Mouse (Mus musculus) left cerebral cortex, postnatal 25 days (tissue): ENCODE results near the gene Ano5. TPM values are rescaled to one million over a fixed set of nuclear protein-coding genes. Genes with fewer than 3 reads are reported as not detected.
A peak's percentile ranks its signal among the peaks of the same experiment; 100 is the strongest.

Experiments used
- DNase-seq, 2 experiments: peaks; one replicate each; pipeline ENCODE4 v3.0.0; 2022; ENCODE audit warnings: low spot score in 2 of 2, mixed read lengths in 1 of 2
- intact Hi-C: fragments of 180-260 bp; cut with DNase I; formaldehyde crosslinking; loops from one replicate; pipeline ENCODE4 v1.15.1; 2025
- total RNA-seq, 2 experiments: library from RNA; stranded (reverse); gene quantifications; 2 replicates each; pipeline ENCODE4 v1.2.3; 2021

Gene Ano5
- under 1 TPM; 0.48 to 0.53 TPM for total RNA-seq

DNA sequence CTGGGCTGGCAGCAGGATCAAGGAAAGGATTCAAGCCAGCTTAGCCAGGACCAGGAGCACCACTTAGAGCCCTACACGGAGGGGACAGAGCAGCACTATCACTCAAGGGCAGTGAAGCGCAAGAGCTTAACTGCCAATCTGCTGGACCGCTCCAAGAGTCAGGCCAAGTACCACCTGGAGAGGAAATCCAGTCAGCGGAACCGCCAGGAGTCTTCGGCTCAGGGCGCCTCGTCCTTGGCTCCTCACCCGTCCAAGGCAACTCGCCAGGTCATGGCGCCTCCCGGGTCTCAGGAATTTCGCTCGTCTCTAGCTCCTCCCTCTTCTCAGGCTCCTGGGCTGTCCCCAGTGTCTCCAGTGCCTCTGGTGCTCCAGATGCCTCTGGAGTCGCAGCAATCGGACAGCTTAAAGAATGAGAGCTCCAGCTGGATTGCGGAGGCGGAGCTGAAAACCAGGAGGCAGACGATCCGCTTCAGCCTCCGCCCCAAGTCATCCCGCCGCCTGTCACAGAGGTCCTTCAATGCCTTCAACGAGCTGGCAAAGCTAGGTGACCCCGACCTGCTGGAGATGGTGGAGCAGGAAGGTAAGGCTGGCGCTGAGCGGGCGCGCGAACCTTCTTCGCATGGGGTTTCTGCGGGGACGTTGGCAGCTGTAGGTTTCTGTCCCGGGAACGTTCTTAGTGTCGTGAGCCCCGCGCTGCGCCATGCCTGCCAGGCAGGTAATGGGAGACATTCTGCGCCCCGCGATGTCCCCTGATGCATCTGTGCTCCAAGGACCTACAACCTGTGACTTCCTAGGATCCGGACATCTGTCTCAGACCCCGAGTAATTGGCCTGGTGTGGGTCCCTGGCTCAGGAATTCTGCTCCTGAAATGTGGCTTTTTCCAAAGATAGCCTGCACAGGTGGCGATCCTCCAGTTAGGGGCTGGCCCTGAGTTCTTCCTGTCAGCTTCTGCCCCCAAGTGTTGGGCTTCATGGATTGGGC, at the start of gene Ano5:
Ano5 (plus strand) TSS at position 359 of the 981 bp plus-strand sequence.
- DNase-seq, result peak; percentile 9 to 45
- intact Hi-C loops, result loop anchor here (5.0 kb wide), 1 partner anchor 86 kb away; no protein-coding TSS in a partner anchor

DNA sequence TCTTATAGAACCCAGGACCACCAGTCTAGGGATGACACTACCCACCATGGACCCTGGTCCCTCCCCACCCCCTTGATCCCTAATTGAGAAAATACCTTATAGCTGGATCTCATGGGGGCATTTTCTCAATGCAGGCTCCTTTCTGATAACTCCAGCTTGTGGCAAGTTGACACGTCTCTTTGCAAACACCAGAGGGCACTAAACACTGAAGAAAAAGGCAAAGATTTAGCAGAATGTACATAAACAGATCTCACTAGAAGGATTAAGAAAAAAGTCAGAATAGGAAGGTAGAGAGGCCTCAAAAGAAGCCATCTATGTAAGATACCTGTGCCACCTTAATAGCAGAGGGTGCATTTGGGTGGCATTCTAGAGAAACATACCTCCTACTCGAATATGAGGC, 11.4 kb upstream of the Ano5 start:
- intact Hi-C loops, result loop anchor here (2.0 kb wide), 1 partner anchor 473 kb away; no protein-coding TSS in a partner anchor
- DNase-seq, result peak in 1 of 2 experiments; percentile 28

DNA sequence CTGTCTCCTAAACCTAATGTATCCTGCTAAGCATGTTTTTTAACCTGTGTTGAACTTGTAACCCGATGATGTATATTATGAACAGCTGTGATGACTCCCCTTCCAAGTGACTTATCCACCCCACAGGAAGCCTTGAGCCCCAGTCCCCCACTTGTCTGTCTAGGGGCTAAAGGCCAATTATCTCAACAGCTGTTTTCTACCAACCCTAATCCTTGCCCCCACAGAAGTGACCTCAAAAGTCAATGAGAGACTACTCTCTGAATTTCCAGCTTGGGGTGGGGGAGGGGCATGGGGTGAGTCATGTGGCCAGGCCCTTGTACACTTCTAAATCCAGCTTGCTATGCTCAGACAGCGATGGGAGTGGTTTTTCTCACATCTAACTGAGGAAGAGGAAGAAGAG, 6.9 kb upstream of the Ano5 start:
- no peak for DNase-seq
- intact Hi-C loops, result loop anchor here (5.0 kb wide), 1 partner anchor 313 kb away; no protein-coding TSS in a partner anchor

DNA sequence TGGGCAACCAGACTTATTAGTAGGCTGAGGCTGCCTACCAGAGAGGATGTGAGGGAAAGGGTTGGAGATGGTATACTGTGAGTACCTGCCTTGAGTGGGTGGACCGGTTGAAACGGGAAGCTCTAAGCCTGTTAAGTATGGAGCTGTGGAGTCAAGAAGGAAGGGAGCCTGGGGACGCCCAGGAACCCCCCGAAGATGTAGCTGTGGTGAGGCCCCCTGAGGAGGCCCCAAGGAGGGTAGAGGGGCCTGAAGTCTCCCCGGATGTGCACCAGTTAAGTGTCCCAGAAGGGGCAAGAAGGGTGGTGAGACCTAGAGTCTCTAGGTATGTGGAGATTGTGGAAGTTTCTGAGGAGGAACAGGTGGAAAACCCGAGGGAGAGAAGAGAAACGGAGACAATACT, 682 bp upstream of the Ano5 start:
- intact Hi-C loops, result loop anchor here (5.0 kb wide), 1 partner anchor 87 kb away; no protein-coding TSS in a partner anchor
- no peak for DNase-seq

DNA sequence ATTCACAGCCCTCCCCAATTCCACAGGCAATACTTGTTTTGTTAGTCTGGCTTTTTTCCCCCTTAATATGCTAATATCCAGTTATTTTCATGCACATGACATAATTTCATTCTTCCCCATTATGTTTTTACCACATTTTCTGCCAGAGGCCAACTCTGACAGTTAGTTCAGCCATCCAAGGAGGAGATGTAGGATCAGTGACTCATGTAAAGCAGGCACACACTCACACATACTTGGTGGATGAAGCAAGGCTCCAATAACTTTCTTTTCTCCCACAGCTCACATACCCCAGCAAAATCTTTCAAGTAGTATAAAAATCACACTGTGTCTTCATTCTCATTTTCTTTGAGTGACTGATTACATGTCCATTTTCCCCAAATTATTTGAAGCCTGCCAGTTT, 28.5 kb downstream of the Ano5 start:
- DNase-seq, result no peak
- intact Hi-C loops, result no loop called here

DNA sequence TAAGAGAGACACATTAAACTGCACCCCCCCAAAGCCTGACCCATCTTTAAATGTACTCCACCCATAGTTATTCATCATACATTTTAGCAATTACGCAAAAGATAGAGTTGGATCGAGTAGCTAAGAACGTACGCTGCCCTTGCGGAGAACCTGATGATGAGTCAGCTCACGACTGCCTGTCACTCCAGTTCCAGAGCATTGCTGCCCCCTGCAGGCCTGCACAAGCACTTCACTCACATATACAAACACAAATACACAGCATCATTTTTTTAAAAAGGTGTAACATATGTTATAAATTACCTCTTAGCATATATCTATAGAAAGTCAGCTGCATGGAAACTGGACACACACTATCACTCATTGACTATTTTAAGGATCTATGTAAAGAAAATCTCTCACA, 29.9 kb downstream of the Ano5 start:
- intact Hi-C loops, result no loop called here
- DNase-seq, result no peak

DNA sequence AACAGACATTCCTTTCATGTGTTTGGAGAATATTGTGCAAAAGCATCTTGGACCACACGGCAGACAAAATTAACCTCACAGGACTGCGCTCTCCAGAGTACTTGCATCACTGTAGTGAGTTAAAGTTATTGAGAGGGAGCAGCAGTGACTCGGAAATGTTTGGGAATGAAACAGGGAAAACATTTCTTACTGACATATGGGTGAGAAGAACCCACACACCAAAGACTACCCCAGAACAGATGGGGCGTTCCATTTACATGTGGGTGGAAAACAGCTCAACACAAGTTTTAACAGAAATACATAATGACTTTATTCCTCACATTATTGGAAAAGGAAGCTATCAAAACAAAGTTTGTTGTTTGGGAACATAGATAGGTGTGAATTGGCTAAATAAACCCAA, 89.2 kb downstream of the Ano5 start:
- DNase-seq, result peak; percentile 16 to 55

DNA sequence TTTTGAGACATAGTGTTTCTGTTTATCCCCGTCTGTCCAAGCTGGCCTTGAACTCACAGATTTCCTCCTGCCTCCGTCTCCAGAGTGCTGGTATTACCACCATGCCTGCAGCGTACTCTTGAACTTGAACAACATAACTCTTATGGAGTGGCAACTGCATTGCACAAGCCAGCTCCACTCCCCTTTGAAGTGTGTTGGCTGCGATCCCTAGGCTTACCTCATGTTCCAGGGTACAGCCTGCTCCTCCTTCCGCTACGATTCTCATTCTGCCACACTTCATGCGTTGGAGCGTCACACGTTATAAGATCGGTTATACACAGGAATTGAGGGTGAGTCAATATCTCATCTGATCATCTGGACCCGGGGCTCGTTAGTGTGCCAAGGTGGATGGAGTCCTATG, 92.9 kb downstream of the Ano5 start:
- DNase-seq, result no peak
- intact Hi-C loops, result no loop called here

More for the DNA sequence above, 89.2 kb downstream of the Ano5 start:
- intact Hi-C loops, result no loop called here

DNA sequence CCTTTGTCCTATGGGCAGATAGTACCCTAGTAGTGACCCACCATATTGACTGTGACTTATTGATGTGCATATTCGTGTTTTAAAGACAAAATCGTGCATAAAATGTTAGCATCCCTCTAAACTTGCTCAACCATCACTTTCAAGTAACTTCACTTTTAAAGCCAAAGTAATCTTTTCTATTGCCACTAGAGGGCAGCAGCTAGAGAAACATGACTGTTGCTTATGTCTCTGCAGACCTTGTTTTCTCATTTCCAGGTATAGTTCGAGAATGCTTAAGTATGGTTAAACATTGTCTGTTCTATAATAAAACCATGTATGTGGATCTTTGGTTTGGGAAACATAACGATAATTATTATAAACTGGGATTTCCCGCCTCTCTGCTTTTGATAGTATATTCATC, 103.6 kb downstream of the Ano5 start:
- DNase-seq, result no peak
- intact Hi-C loops, result no loop called here

DNA sequence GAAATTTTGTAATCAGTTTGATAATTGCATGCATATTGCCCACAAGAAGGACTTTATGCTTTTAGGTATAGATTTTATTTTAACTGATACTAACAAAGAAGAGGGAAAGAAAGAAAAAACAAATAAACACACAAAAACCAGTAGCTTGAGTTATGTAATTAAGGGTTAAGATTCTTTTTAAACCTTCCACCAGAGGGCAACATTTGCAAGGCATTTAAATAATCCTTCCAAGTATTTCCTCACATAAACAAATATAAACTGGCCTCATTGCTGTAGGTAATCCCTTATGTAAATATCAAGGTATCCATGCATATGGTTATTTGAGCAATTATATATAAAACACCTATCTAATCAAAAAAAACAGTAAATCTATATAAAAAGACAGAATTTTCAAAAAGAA, 107.1 kb downstream of the Ano5 start:
- DNase-seq, result no peak
- intact Hi-C loops, result loop anchor here (1.0 to 2.0 kb wide), 2 partner anchors 198 to 355 kb away; no protein-coding TSS in a partner anchor

DNA sequence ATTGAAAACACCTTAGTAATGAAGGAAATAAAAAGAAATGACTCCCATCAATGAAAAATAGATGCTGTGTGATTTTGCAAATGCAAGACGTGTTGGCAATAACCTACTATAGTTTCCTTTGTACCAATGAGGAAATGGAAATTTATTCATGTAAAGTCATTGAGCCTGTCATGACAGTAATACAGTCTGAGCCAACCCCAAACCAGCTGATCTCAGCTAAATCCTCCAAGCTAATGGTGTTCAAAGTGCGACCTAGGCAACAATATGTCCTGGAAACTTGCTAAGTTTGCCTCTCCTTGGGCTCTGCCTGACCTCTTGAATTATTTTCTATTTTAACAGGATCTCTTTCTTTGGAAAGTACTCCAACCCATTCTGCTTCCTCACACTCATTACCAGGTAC, 107.6 kb downstream of the Ano5 start:
- intact Hi-C loops, result loop anchor here (1.0 to 2.0 kb wide), 2 partner anchors 198 to 354 kb away; no protein-coding TSS in a partner anchor
- no peak for DNase-seq

DNA sequence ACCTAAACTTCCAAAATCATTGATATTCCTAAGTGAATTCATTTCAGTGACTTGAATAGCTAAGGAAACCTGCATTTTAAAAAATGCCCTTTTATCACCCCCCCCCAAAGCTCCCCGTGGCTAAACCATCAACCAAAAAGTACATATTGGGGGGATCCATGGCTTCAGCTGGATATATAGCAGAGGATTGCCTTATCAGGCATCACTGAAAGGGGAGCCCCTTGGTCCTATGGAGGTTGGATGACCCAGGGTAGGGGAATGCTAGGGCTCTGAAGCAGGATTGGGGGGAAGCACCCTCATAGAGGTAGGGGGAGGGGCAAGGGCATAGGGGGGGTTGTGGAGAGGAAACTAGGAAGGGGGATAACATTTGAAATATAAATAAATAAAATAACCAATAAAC, 109.1 kb downstream of the Ano5 start:
- no peak for DNase-seq
- intact Hi-C loops, result loop anchor here (2.0 kb wide), 2 partner anchors 129 to 353 kb away; no protein-coding TSS in a partner anchor

DNA sequence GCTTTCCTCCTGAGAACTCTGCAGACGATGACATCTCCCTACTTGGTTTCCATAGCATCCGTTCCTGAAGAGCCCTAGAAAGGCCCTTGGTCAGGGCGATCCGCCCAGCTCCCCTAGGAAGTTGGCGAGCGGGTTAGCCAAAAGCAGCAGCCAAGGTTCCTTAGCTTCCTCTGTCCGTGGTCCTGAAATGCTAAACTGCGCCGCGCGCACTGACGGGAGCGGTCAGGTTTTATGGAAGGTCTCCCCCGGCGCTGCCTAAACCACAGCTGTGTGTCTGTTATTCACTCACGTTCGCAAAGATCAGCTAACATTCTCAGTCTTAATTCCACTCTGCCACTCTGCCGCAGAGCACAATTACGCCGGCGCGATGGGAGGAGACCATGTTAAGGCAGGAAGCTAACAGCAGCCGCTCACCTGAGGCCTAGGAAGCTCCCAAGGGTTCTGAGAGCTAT, 110.9 kb downstream of the Ano5 start, which contains the start of gene Slc17a6:
Slc17a6 (plus strand) TSS at position 313 of the 452 bp plus-strand sequence.
- peak; percentile 54 to 60 for DNase-seq
- intact Hi-C loops, result loop anchor here (2.0 kb wide), 1 partner anchor 127 kb away; no protein-coding TSS in a partner anchor

DNA sequence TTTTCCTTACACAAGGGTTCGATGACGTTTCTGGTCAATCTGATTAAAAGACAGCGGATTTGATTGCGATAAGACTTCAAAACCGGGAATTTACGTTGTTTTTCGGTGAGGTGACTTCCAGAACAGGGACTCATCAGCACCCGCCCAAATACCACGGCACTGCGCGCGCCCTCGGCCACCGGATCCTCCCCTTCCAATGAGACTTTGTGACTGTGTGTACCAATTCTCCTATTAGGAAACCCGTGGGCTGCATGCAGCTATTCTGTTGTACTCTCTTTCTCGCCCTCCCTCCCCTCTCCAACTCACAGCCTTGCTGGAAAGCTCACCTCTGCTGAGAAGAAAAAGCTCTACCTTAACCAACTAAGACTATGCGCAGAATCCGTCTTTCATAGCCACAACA, 111.4 kb downstream of the Ano5 start:
- intact Hi-C loops, result no loop called here
- DNase-seq, result no peak

DNA sequence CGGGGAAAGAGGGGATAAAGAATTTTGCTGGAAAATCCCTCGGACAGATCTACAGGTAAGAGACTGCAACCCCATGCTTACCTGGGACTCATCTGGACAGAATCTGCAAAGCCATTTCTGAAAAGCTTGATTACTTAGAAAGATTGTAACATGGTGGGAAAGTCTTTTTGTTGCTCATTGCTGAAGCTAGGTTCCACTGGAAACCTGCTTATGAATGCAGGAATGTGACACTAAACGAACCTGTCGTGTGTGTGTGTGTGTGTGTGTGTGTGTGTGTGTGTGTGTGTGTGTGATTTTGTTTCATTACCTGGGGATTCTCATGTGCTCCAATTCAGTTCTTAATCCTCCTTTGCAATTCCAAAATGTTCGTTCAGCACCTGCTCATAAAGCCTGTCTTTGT, 111.8 kb downstream of the Ano5 start:
- intact Hi-C loops, result no loop called here
- DNase-seq, result no peak

DNA sequence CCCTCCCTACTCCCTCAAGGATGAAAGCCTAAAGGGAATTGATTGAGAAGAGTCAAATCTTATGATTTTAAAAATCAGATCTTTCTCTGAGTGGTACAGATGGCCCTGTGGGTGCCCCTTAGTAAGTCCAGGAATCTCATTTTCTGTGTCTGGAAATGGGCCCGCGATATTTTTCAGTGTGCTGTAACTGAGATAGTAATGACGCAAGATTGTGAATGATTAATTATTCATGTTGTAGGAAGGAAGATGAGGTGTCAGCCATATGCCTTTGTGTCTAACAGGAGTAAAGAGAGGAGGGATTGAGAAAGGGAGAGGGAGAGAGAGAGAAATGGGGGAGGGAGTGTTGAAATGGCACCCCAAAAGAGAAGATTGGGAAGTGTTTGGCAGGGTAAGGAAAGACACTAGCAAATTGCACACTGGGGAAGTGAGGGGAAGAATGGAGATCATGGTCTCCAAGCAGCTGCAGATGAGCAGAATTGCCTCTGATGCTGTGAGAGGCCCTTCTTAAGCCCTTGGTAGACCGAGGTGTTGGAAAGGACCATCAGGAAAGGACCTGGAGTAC, 113.6 kb downstream of the Ano5 start:
- intact Hi-C loops, result no loop called here
- DNase-seq, result no peak

DNA sequence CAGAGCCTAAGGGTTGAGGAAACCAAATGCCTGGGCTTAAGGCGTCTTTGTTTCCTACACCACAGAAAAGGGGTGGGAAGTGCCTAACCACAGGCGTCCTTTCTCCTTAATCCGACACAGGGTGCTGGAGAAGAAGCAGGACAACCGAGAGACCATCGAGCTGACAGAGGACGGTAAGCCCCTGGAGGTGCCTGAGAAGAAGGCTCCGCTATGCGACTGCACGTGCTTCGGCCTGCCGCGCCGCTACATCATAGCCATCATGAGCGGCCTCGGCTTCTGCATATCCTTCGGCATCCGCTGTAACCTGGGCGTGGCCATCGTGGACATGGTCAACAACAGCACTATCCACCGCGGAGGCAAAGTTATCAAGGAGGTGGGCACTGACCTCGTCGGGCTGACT, 114.3 kb downstream of the Ano5 start:
- DNase-seq, result peak in 1 of 2 experiments; percentile 10
- intact Hi-C loops, result loop anchor here (5.0 kb wide), 1 partner anchor 1713 kb away; the partner anchor contains the start of gene Slc6a5

DNA sequence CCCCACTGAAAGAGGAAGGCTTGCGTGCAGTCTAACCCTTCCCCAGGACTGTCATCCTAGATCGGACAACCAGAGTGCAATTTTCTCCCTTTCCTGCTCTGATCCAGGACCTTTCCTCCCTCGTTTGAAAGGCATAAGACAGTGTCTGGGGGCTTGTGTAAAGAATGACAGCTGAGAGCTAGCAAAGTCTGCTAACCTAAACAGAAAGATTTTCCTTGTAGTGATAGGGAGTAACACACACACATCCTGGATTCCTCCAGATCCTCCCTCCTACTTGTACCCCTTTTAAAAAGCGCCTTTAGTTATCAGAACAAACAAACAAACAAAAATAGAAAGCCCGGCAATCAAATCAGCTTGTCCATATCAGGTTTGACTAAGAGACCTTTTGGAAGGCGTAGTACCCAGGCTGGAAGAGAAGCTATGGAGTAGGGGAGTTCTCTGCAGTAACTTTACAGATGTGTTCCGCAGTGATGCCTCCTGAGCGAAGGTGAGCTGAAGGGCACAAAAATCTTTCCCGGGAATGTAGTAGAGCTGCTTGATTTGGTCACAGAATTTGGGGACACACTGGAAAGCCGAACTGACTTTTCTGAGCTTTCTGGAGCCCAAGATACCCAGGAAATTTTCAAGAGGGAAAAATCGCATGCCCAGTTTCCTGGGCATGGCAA, 114.9 kb downstream of the Ano5 start:
- intact Hi-C loops, result loop anchor here (5.0 kb wide), 1 partner anchor 1713 kb away; the partner anchor contains the start of gene Slc6a5
- peak in 1 of 2 experiments; percentile 4 for DNase-seq

DNA sequence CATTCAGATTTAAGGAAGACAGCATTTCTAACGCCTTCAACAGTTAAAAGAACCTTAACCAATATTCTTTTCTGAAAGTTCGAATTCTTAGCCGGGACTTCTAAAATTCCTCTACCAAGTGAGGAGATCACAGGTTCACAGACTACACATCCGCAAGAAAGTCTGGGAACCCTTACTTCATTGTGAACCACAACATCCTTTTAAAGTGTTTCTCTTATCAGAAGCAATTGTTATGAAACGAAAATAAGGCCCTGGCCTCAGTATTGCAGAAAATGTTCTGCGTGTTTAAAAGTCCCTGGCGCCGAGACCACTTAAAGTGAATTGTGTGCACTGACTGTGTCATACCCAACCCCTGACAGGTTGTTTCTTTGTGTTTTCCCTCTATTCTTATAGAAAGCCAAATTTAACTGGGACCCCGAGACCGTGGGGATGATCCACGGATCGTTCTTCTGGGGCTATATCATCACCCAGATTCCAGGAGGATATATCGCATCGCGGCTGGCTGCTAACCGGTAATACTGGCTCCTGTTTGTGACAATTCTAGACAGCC, 115.7 kb downstream of the Ano5 start:
- peak in 1 of 2 experiments; percentile 3 for DNase-seq
- intact Hi-C loops, result loop anchor here (5.0 kb wide), 1 partner anchor 1714 kb away; the partner anchor contains the start of gene Slc6a5
